Mouse (Mus musculus): ENCODE data around the gene Vmn2r3. TPM values are rescaled to one million over a fixed set of nuclear protein-coding genes. Genes with fewer than 3 reads are reported as not detected.
"Not testable (repeated sequence)": the region's sequence is repeated elsewhere in the genome, so short reads cannot be mapped to it uniquely, and the experiment has no call there.

The Vmn2r3 gene
- not detected in 2 replicates for polyA plus RNA-seq (2016; fragmentation: Nextera tagmentation; extraction: Ambion mirVana)

GRCm38 (mm10) chr3:64289609-64290008 lies at the start of gene Vmn2r3:
Gene Vmn2r3 (minus strand): TSS chr3:64289709.
- Histone ChIP-seq H3K4me2 (no peak within 1 kb of the TSS), H3K36me3 (no peaks in the 10 kb centered on the region), H3K9ac (no peak within 1 kb of the TSS), H3K27ac (ENCODE audit: poor library complexity, severe bottlenecking) (no peak within 1 kb of the TSS), H3K9me3 (replicated peaks) (peaks cover 4% of the 10 kb centered on the region; the same call in 1 of the 2 replicates), H3K27me3 (replicated peaks) (no peaks in the 10 kb centered on the region), H3K4me3 (no peak within 1 kb of the TSS), H3K4me1 (replicated peaks) (no peaks in the 10 kb centered on the region)
- WGBS = 82% methylated on average over 1 of the region's 1 CpGs
- no peak for ATAC-seq (ENCODE audit: insufficient number of reproducible peaks, low FRiP score)

DNA sequence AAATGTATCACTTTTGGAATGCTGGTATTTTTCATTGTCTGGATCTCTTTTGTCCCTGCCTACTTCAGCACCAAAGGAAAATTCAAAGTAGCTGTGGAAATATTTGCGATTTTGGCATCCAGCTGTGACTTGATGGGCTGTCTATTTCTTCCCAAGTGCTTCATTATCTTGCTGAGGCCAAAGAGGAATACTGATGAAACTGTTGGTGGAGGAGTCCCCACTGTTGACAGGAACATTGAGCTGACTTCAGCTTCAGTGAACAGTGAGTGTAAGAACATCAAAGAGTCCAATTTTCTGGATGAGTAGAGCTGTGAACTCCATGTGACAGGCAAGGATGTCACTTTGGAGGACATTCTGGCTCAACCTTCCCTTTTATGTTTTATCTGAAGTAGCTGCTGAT lies 43.0 kb upstream of the Vmn2r3 start:
- H3K4me1 ChIP-seq (replicated peaks) = no peaks in the 10 kb centered on the region
- H3K4me3 ChIP-seq = no peak overlapping the region
- 33% methylated on average over 1 of the region's 1 CpGs for WGBS
- no peaks in the 10 kb centered on the region for H3K9me3 ChIP-seq (replicated peaks)
- H3K27me3 ChIP-seq (replicated peaks) = no peaks in the 10 kb centered on the region
- no peak overlapping the region for H3K4me2 ChIP-seq
- no peak overlapping the region for H3K9ac ChIP-seq
- no peak overlapping the region for H3K27ac ChIP-seq (ENCODE audit: poor library complexity, severe bottlenecking)
- no peak for ATAC-seq (ENCODE audit: insufficient number of reproducible peaks, low FRiP score)
- no peaks in the 10 kb centered on the region for H3K36me3 ChIP-seq

GRCm38 (mm10) chr3:64321824-64322223 lies 32.3 kb upstream of the Vmn2r3 start:
- Histone ChIP-seq H3K9me3 (replicated peaks) (no peaks in the 10 kb centered on the region), H3K27me3 (replicated peaks) (no peaks in the 10 kb centered on the region), H3K36me3 (no peaks in the 10 kb centered on the region), H3K27ac (ENCODE audit: poor library complexity, severe bottlenecking) (no peak overlapping the region), H3K9ac (no peak overlapping the region), H3K4me2 (no peak overlapping the region), H3K4me1 (replicated peaks) (no peaks in the 10 kb centered on the region), H3K4me3 (no peak overlapping the region)
- ATAC-seq (ENCODE audit: insufficient number of reproducible peaks, low FRiP score) = no peak
- WGBS = 76% methylated on average over 2 of the region's 2 CpGs

DNA sequence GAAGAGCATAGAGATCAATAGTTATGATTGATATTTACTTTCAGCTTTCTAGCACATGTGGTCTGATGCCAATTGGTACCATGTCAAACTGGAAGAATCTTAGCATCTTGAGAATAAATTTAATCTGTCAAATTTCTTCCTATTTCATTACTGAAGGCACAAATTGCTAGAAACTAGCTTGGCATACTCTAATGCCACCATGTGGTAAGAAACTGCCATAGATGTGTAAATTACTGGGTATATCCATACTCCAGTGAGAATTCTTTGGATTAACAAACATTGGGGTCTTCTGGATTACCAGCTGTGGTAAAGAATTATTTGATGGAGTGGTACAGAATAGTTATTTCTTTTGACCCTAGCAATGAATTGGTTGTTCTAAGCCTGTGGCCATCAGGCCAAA lies 17.3 kb upstream of the Vmn2r3 start:
- no peaks in the 10 kb centered on the region for H3K9me3 ChIP-seq (replicated peaks)
- H3K9ac ChIP-seq = no peak overlapping the region
- no peaks in the 10 kb centered on the region for H3K4me1 ChIP-seq (replicated peaks)
- H3K36me3 ChIP-seq = no peaks in the 10 kb centered on the region
- H3K4me2 ChIP-seq = no peak overlapping the region
- no peak overlapping the region for H3K4me3 ChIP-seq
- H3K27me3 ChIP-seq (replicated peaks) = no peaks in the 10 kb centered on the region
- no peak overlapping the region for H3K27ac ChIP-seq (ENCODE audit: poor library complexity, severe bottlenecking)
- ATAC-seq (ENCODE audit: insufficient number of reproducible peaks, low FRiP score) = no peak

- H3K27me3 ChIP-seq (replicated peaks) = no peaks in the 10 kb centered on the region
- ATAC-seq (ENCODE audit: insufficient number of reproducible peaks, low FRiP score) = no peak
- H3K4me2 ChIP-seq = no peak overlapping the region
- no peaks in the 10 kb centered on the region for H3K36me3 ChIP-seq
- WGBS = 41% methylated on average over 1 of the region's 1 CpGs
- H3K27ac ChIP-seq (ENCODE audit: poor library complexity, severe bottlenecking) = no peak overlapping the region
- H3K9ac ChIP-seq = no peak overlapping the region
- H3K4me1 ChIP-seq (replicated peaks) = no peaks in the 10 kb centered on the region
- no peak overlapping the region for H3K4me3 ChIP-seq
- no peaks in the 10 kb centered on the region for H3K9me3 ChIP-seq (replicated peaks)
Measured at GRCm38 (mm10) chr3:64265762-64266112, 23.8 kb downstream of the Vmn2r3 start.

DNA sequence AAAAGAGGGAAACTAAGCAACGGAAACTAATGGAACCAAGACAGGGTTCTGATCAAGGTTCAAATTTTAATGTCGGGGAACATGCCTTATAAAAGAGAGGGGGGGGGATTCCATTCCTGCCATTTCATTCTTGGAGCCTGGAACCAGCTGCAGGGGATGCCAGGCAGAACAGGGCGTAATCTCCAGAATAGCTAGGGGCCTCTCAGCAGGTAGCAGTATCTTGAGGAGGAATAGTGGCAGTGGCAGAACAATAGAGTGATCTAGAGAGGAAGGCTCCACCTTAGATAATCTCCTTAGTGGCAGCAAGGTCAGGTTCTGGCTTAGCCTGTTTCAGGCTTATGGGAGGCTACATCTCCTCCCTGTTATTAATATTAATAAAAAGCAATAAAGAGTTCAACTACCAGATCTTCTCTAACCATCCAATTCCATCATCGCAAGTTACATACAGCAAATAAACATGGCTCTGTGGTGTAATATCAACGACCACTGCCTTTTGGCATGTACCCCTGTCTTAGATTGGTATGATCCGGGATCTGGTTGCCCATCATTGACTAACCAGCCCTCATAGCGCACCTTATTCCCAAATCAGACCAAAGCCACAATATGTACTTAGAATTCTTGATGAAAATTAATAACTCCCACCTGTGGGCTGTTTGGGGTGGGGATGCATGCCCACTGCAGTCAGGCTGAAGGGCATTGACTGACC lies 24.3 kb downstream of the Vmn2r3 start:
- not testable (repeated sequence) for ATAC-seq (ENCODE audit: insufficient number of reproducible peaks, low FRiP score); H3K4me3 ChIP-seq; H3K4me1 ChIP-seq (replicated peaks); H3K27me3 ChIP-seq (replicated peaks); H3K4me2 ChIP-seq; H3K9me3 ChIP-seq (replicated peaks); H3K36me3 ChIP-seq; H3K27ac ChIP-seq (ENCODE audit: poor library complexity, severe bottlenecking); H3K9ac ChIP-seq
- WGBS = 46% methylated on average over 7 of the region's 7 CpGs

GRCm38 (mm10) chr3:64259582-64259981 lies 29.9 kb downstream of the Vmn2r3 start:
- Histone ChIP-seq H3K27ac (ENCODE audit: poor library complexity, severe bottlenecking) (no peak overlapping the region), H3K4me3 (no peak overlapping the region), H3K9me3 (replicated peaks) (no peaks in the 10 kb centered on the region), H3K36me3 (no peaks in the 10 kb centered on the region), H3K4me2 (no peak overlapping the region), H3K4me1 (replicated peaks) (0 out of 2 replicates have a peak, but pooled peaks cover 4% of the 10 kb centered on the region), H3K27me3 (replicated peaks) (no peaks in the 10 kb centered on the region), H3K9ac (no peak overlapping the region)
- ATAC-seq (ENCODE audit: insufficient number of reproducible peaks, low FRiP score) = no peak
- WGBS = 26% methylated on average over 3 of the region's 3 CpGs

- ATAC-seq (ENCODE audit: insufficient number of reproducible peaks, low FRiP score) = no peak
- no peak overlapping the region for H3K4me2 ChIP-seq
- no peaks in the 10 kb centered on the region for H3K36me3 ChIP-seq
- no peaks in the 10 kb centered on the region for H3K9me3 ChIP-seq (replicated peaks)
- no peaks in the 10 kb centered on the region for H3K4me1 ChIP-seq (replicated peaks)
- 70% methylated on average over 5 of the region's 5 CpGs for WGBS
- no peak overlapping the region for H3K4me3 ChIP-seq
- H3K27ac ChIP-seq (ENCODE audit: poor library complexity, severe bottlenecking) = no peak overlapping the region
- H3K27me3 ChIP-seq (replicated peaks) = no peaks in the 10 kb centered on the region
- no peak overlapping the region for H3K9ac ChIP-seq
Measured at GRCm38 (mm10) chr3:64251646-64252045, 37.9 kb downstream of the Vmn2r3 start.

GRCm38 (mm10) chr3:64250461-64250860 lies 39.0 kb downstream of the Vmn2r3 start:
- H3K4me1 ChIP-seq (replicated peaks); ATAC-seq (ENCODE audit: insufficient number of reproducible peaks, low FRiP score); H3K4me2 ChIP-seq; H3K27ac ChIP-seq (ENCODE audit: poor library complexity, severe bottlenecking); H3K27me3 ChIP-seq (replicated peaks); H3K4me3 ChIP-seq; H3K36me3 ChIP-seq; H3K9me3 ChIP-seq (replicated peaks); H3K9ac ChIP-seq: not testable (repeated sequence)
- 63% methylated on average over 6 of the region's 6 CpGs for WGBS

DNA sequence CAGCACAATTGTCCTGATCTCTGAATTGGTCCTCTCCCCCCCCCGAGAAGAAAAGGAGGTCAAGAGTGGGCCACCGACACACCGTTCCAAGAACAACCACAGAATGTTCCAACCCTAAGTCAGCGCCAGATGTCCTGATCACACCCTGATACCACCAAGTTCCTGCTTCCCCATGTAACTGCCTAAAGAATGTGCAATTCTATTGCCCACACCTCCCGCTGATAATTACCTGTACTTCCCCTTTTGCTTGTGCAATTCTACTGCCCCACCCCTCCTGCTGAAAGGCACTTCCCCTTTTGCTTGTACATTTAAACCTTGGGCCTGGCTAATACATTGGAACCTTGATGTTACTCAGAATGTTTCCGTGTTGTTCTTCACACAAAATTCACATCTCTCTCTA lies 54.0 kb downstream of the Vmn2r3 start:
- ATAC-seq (ENCODE audit: insufficient number of reproducible peaks, low FRiP score); H3K27me3 ChIP-seq (replicated peaks); H3K4me2 ChIP-seq; H3K27ac ChIP-seq (ENCODE audit: poor library complexity, severe bottlenecking); H3K4me1 ChIP-seq (replicated peaks); H3K4me3 ChIP-seq; H3K36me3 ChIP-seq; H3K9ac ChIP-seq; H3K9me3 ChIP-seq (replicated peaks): not testable (repeated sequence)
- WGBS = 79% methylated on average over 6 of the region's 6 CpGs

GRCm38 (mm10) chr3:64233655-64234054 lies 55.9 kb downstream of the Vmn2r3 start:
- H3K9me3 ChIP-seq (replicated peaks); H3K27ac ChIP-seq (ENCODE audit: poor library complexity, severe bottlenecking); H3K9ac ChIP-seq; H3K36me3 ChIP-seq; ATAC-seq (ENCODE audit: insufficient number of reproducible peaks, low FRiP score); H3K4me2 ChIP-seq; H3K27me3 ChIP-seq (replicated peaks); H3K4me1 ChIP-seq (replicated peaks); H3K4me3 ChIP-seq: not testable (repeated sequence)
- 78% methylated on average over 8 of the region's 12 CpGs for WGBS

DNA sequence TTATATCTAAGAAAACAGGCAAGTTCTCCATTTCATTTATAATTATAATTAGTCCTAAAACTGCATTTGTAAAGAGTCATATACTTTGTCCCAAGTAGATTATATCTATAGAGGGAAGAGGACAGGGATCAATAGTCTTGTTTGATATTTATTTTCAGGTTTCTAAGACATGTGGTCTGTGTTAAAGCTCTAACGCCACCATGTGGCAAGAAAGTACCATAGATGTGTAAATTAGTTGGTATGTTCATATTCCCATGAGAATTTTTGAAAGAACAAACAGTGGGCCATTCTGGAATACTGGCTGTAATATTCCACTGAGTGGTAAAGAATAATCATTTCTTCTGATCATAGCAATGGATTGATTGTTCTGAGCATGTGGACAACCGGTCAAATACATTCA lies 62.3 kb downstream of the Vmn2r3 start:
- no peak for ATAC-seq (ENCODE audit: insufficient number of reproducible peaks, low FRiP score)

More for the DNA sequence above, 62.3 kb downstream of the Vmn2r3 start:
- Histone ChIP-seq H3K9me3 (replicated peaks) (no peaks in the 10 kb centered on the region), H3K27ac (ENCODE audit: poor library complexity, severe bottlenecking) (no peak overlapping the region), H3K4me1 (replicated peaks) (no peaks in the 10 kb centered on the region), H3K27me3 (replicated peaks) (no peaks in the 10 kb centered on the region), H3K4me3 (no peak overlapping the region), H3K9ac (no peak overlapping the region), H3K36me3 (no peaks in the 10 kb centered on the region), H3K4me2 (no peak overlapping the region)
- WGBS = 50% methylated on average over 2 of the region's 2 CpGs

Data from heart, embryonic 12.5 days (tissue).